Mouse (Mus musculus) E14TG2a.4 (cell line): ENCODE results near the gene Nceh1.

Source experiments
- CTCF ChIP-seq: conservative IDR thresholded peaks from 2 replicates; pipeline ENCODE4 v1.5.1; 2014; ENCODE audit warnings: low read length
- NANOG ChIP-seq: IDR thresholded peaks from 2 replicates; pipeline ENCODE4 v1.6.1; 2014; ENCODE audit warnings: borderline replicate concordance, low read length, mixed read lengths

DNA sequence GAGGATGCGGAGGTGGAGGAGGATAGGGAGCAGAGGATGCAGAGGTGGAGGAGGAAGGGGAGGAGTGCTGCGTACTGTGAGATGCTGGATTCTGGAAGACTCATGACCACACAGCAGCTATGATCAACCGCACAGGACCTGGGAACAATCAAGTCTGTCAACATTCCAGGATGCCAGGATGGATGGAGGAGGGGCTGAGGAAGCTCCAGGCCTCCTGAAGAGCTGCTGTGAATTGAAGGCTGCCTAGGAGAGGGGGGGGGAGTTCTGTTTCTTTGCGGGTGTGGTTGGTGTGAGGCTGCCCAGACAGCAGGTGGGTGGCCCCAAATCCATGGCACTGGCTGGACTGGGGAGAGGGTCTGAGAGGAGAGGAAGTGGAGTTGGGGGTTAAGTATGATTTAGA is 23.9 kb upstream of the Nceh1 start:
- no peak for TF ChIP-seq CTCF
- TF ChIP-seq NANOG, result no peak
